Mouse (Mus musculus): Measurements from ENCODE around the gene Lrrc46. TPM values are rescaled to one million over a fixed set of nuclear protein-coding genes. Genes with fewer than 3 reads are reported as not detected.
A peak's percentile ranks its signal among the peaks of the same experiment; 100 is the strongest.

The Lrrc46 gene
- polyA plus RNA-seq, 1 experiment from 2014 or later, result 4.2 TPM

DNA sequence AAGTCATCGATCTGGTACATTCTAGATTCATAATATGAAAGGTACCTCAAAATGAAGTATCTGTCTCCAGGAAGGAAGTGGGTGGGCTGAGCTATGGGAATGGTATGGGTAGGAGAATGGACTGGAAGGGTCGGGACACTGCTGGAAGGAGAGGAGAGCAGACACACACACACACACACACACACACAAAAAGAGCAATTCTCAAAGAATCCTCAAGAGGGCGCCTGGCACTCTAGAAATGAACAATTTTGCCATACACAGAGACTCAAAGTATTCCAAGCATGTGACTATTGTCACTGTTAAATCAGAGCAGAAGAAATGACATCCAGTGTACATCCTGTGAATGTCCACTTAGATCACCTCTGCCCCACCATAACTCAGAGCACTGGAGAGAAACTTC lies 31.3 kb upstream of the Lrrc46 start:
- H3K9me3 ChIP-seq (ENCODE audit: control insufficient read depth, low read length), result no peaks in the 10 kb centered on the region
- DNase-seq (ENCODE audit: low spot score) (peak; percentile 73), ATAC-seq (replicated peaks; ENCODE audit: low FRiP score) (no peak)
- no peak overlapping the region for H3K4me2 ChIP-seq (ENCODE audit: low read depth, low read length, severe bottlenecking)
- no peak overlapping the region for H3K27ac ChIP-seq (ENCODE audit: low read depth, low read length)
- no peak overlapping the region for H3K4me3 ChIP-seq (ENCODE audit: low read depth, low read length)
- H3K36me3 ChIP-seq (ENCODE audit: control insufficient read depth, insufficient read depth, low read length), result no peaks in the 10 kb centered on the region
- H3K27me3 ChIP-seq (ENCODE audit: control insufficient read depth, insufficient read depth, low read length), result no peaks in the 10 kb centered on the region
- no peak overlapping the region for H3K9ac ChIP-seq (ENCODE audit: low read length)
- WGBS, result 34% methylated on average over 3 of the region's 3 CpGs
- no peaks in the 10 kb centered on the region for H3K4me1 ChIP-seq (replicated peaks; ENCODE audit: control insufficient read depth, insufficient read depth, low read length)

DNA sequence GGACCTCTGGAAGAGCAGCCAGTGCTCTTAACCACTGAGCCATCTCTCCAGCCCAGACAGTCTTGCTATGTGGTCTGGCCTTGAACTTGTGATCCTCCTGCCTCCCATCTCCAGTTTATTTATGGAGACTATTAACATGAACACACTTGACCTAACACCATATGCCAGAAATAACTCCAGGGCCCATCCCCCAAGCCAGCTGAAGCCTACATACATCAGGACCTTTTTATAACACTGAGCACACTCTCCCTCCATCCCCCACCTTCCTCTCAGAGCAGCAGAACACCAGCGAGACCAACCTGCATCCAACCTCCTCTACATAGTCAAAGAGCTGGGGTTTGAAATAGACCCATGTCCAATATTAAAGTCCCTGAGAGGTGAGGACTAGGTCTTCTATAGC lies 29.9 kb upstream of the Lrrc46 start:
- H3K27me3 ChIP-seq (ENCODE audit: control insufficient read depth, insufficient read depth, low read length), result no peaks in the 10 kb centered on the region
- H3K36me3 ChIP-seq (ENCODE audit: control insufficient read depth, insufficient read depth, low read length), result no peaks in the 10 kb centered on the region
- H3K4me2 ChIP-seq (ENCODE audit: low read depth, low read length, severe bottlenecking), result no peak overlapping the region
- H3K4me1 ChIP-seq (replicated peaks; ENCODE audit: control insufficient read depth, insufficient read depth, low read length), result no peaks in the 10 kb centered on the region
- H3K9ac ChIP-seq (ENCODE audit: low read length), result no peak overlapping the region
- DNase-seq (ENCODE audit: low spot score) (no peak), ATAC-seq (replicated peaks; ENCODE audit: low FRiP score) (no peak)
- WGBS, result 72% methylated on average over 1 of the region's 1 CpGs
- H3K9me3 ChIP-seq (ENCODE audit: control insufficient read depth, low read length), result no peaks in the 10 kb centered on the region
- no peak overlapping the region for H3K4me3 ChIP-seq (ENCODE audit: low read depth, low read length)
- H3K27ac ChIP-seq (ENCODE audit: low read depth, low read length), result no peak overlapping the region

- Histone ChIP-seq H3K36me3 (ENCODE audit: control insufficient read depth, insufficient read depth, low read length) (no peaks in the 10 kb centered on the region), H3K27me3 (ENCODE audit: control insufficient read depth, insufficient read depth, low read length) (no peaks in the 10 kb centered on the region), H3K9me3 (ENCODE audit: control insufficient read depth, low read length) (no peaks in the 10 kb centered on the region), H3K9ac (ENCODE audit: low read length) (no peak overlapping the region), H3K4me3 (ENCODE audit: low read depth, low read length) (no peak overlapping the region), H3K4me2 (ENCODE audit: low read depth, low read length, severe bottlenecking) (no peak overlapping the region), H3K27ac (ENCODE audit: low read depth, low read length) (no peak overlapping the region), H3K4me1 (replicated peaks; ENCODE audit: control insufficient read depth, insufficient read depth, low read length) (no peaks in the 10 kb centered on the region)
- DNase-seq (ENCODE audit: low spot score) (no peak), ATAC-seq (replicated peaks; ENCODE audit: low FRiP score) (no peak)
- WGBS, result 92% methylated on average over 2 of the region's 2 CpGs
These were observed 28.6 kb upstream of the Lrrc46 start for GRCm38 (mm10) chr11:97069770-97070169.

- Histone ChIP-seq H3K4me3 (ENCODE audit: low read depth, low read length) (no peak overlapping the region), H3K4me2 (ENCODE audit: low read depth, low read length, severe bottlenecking) (no peak overlapping the region), H3K4me1 (replicated peaks; ENCODE audit: control insufficient read depth, insufficient read depth, low read length) (no peaks in the 10 kb centered on the region), H3K36me3 (ENCODE audit: control insufficient read depth, insufficient read depth, low read length) (no peaks in the 10 kb centered on the region), H3K9ac (ENCODE audit: low read length) (no peak overlapping the region), H3K27me3 (ENCODE audit: control insufficient read depth, insufficient read depth, low read length) (no peaks in the 10 kb centered on the region), H3K9me3 (ENCODE audit: control insufficient read depth, low read length) (no peaks in the 10 kb centered on the region), H3K27ac (ENCODE audit: low read depth, low read length) (no peak overlapping the region)
- WGBS, result 76% methylated on average over 1 of the region's 1 CpGs
- ATAC-seq (replicated peaks; ENCODE audit: low FRiP score) (no peak), DNase-seq (ENCODE audit: low spot score) (no peak)
These were observed 28.1 kb upstream of the Lrrc46 start for GRCm38 (mm10) chr11:97069333-97069732.

DNA sequence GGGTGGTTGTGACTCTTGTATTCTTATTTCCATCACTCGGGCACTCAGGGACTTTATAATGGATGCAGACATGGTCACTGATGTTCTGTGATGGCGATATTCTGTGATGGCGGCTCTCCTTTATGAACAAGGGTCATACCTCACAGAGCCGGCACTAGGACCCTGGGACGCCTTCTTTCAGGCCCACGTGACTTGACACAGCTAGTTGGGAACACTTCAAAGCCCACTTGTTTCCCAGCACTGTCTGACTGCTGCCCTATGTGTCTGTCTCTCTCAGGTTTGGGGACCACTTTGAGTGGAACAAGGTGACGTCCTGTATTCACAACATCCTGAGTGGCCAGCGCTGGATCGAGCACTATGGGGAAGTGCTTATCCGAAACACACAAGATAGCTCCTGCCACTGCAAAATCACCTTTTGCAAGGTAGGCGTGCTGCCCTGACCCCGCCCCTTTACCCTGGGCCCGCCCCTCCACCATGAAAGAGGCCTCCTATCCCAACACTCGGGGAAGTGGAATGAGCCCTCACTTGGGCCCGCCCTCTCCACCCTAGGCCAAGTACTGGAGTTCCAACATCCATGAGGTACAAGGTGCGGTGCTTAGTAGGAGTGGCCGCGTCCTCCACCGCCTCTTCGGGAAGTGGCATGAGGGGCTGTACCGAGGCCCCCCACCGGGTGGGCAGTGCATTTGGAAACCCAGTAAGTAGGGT lies 25.6 kb upstream of the Lrrc46 start:
- Histone ChIP-seq H3K27ac (ENCODE audit: low read depth, low read length) (no peak overlapping the region), H3K36me3 (ENCODE audit: control insufficient read depth, insufficient read depth, low read length) (no peaks in the 10 kb centered on the region), H3K9me3 (ENCODE audit: control insufficient read depth, low read length) (no peaks in the 10 kb centered on the region), H3K4me3 (ENCODE audit: low read depth, low read length) (no peak overlapping the region), H3K4me1 (replicated peaks; ENCODE audit: control insufficient read depth, insufficient read depth, low read length) (peaks cover 4% of the 10 kb centered on the region; the same call in 1 of the 2 replicates), H3K4me2 (ENCODE audit: low read depth, low read length, severe bottlenecking) (no peak overlapping the region), H3K27me3 (ENCODE audit: control insufficient read depth, insufficient read depth, low read length) (no peaks in the 10 kb centered on the region), H3K9ac (ENCODE audit: low read length) (no peak overlapping the region)
- ATAC-seq (replicated peaks; ENCODE audit: low FRiP score) (no peak), DNase-seq (ENCODE audit: low spot score) (no peak)
- WGBS, result 47% methylated on average over 22 of the region's 22 CpGs

DNA sequence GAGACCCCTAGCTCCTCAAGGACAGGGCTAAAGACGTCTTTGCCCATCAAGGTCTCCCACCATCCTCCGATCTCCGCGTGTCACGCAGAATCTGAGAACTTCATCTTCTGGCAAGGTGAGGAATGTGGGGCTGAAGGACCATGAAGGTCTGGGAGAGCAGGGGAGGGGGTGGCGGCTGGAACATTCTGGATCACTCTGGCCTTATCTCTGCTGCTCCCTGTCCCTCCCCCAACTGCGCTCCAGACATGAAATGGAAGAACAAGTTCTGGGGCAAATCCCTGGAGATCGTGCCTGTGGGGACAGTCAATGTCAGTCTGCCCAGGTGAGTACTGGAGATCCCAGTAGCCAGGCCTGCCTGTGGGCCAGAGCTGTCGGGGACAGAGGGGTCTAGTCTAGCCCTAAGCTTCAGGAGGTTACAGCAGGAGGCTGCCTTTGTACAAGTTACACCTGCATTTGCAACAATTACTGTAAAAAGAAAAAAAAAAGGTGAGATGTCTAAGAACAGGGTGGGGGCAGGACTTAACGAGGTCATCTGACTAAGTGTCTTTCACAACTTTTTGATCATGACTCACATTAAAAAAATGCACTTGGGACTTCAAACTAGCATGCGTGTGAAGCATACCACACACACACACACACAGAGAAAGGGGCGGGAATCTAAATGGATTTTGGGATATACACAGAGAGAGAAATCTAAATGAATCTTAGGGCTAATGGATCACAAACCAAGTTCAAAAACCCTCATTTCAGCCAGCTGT lies 24.5 kb upstream of the Lrrc46 start:
- peaks cover 4% of the 10 kb centered on the region; the same call in 1 of the 2 replicates for H3K4me1 ChIP-seq (replicated peaks; ENCODE audit: control insufficient read depth, insufficient read depth, low read length)
- no peaks in the 10 kb centered on the region for H3K36me3 ChIP-seq (ENCODE audit: control insufficient read depth, insufficient read depth, low read length)
- no peak overlapping the region for H3K4me3 ChIP-seq (ENCODE audit: low read depth, low read length)
- no peak overlapping the region for H3K9ac ChIP-seq (ENCODE audit: low read length)
- 90% methylated on average over 12 of the region's 12 CpGs for WGBS
- no peak for DNase-seq (ENCODE audit: low spot score)
- no peaks in the 10 kb centered on the region for H3K9me3 ChIP-seq (ENCODE audit: control insufficient read depth, low read length)
- no peaks in the 10 kb centered on the region for H3K27me3 ChIP-seq (ENCODE audit: control insufficient read depth, insufficient read depth, low read length)
- H3K27ac ChIP-seq (ENCODE audit: low read depth, low read length), result no peak overlapping the region
- ATAC-seq (replicated peaks; ENCODE audit: low FRiP score), result no peak
- no peak overlapping the region for H3K4me2 ChIP-seq (ENCODE audit: low read depth, low read length, severe bottlenecking)

DNA sequence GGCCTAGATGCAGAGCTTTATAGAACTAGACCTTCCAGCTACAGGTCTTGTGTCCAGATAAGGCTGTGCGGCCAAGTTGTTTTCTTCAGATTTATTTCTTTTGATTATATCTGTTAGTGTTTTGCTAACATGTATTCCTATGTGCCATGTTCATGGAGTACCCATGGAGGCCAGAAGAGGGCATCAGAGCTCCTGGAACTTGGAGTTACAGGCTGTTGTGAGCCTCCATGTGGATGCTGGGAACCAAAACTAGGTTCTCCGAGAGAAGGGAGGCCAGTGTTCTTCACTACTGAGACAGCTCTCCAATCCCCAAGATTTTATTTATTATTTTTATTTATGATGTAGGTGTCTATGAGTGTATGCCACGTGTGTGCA lies 22.7 kb upstream of the Lrrc46 start:
- H3K9ac ChIP-seq (ENCODE audit: low read length), result no peak overlapping the region
- H3K4me3 ChIP-seq (ENCODE audit: low read depth, low read length), result no peak overlapping the region
- H3K27ac ChIP-seq (ENCODE audit: low read depth, low read length), result peak overlapping the region; percentile 31
- no peaks in the 10 kb centered on the region for H3K9me3 ChIP-seq (ENCODE audit: control insufficient read depth, low read length)
- H3K36me3 ChIP-seq (ENCODE audit: control insufficient read depth, insufficient read depth, low read length), result no peaks in the 10 kb centered on the region; the same call in 1 of the 2 replicates
- ATAC-seq (replicated peaks; ENCODE audit: low FRiP score) (no peak), DNase-seq (ENCODE audit: low spot score) (no peak)
- no peaks in the 10 kb centered on the region for H3K27me3 ChIP-seq (ENCODE audit: control insufficient read depth, insufficient read depth, low read length)
- 89% methylated on average over 3 of the region's 3 CpGs for WGBS
- no peak overlapping the region for H3K4me2 ChIP-seq (ENCODE audit: low read depth, low read length, severe bottlenecking)
- peaks cover 4% of the 10 kb centered on the region; the same call in 1 of the 2 replicates for H3K4me1 ChIP-seq (replicated peaks; ENCODE audit: control insufficient read depth, insufficient read depth, low read length)

- no peak overlapping the region for H3K4me3 ChIP-seq (ENCODE audit: low read depth, low read length)
- no peaks in the 10 kb centered on the region for H3K27me3 ChIP-seq (ENCODE audit: control insufficient read depth, insufficient read depth, low read length)
- 26% methylated on average over 9 of the region's 9 CpGs for WGBS
- H3K4me2 ChIP-seq (ENCODE audit: low read depth, low read length, severe bottlenecking), result no peak overlapping the region
- H3K36me3 ChIP-seq (ENCODE audit: control insufficient read depth, insufficient read depth, low read length), result no peaks in the 10 kb centered on the region; the same call in 1 of the 2 replicates
- H3K9me3 ChIP-seq (ENCODE audit: control insufficient read depth, low read length), result no peaks in the 10 kb centered on the region
- ATAC-seq (replicated peaks; ENCODE audit: low FRiP score) (0 out of 2 replicates have a peak, but pooled peaks have one; percentile 18), DNase-seq (ENCODE audit: low spot score) (no peak)
- H3K9ac ChIP-seq (ENCODE audit: low read length), result peak overlapping the region; percentile 29; the same call in 1 of the 2 replicates
- peak overlapping the region; percentile 31 for H3K27ac ChIP-seq (ENCODE audit: low read depth, low read length)
- peaks cover 4% of the 10 kb centered on the region; the same call in 1 of the 2 replicates for H3K4me1 ChIP-seq (replicated peaks; ENCODE audit: control insufficient read depth, insufficient read depth, low read length)
These were observed 22.2 kb upstream of the Lrrc46 start for GRCm38 (mm10) chr11:97063274-97063920.

Measured in forebrain, embryonic 11.5 days (tissue).